Comparison of ENCODE assay signal across 8 mouse cellular contexts in genomic region chr12:99564301-99564910, GRCm38 (mm10). TPM values are rescaled to one million over a fixed set of nuclear protein-coding genes. Genes with fewer than 3 reads are reported as not detected.
A peak's percentile ranks its signal among the peaks of the same experiment; 100 is the strongest.
DNase-seq lines count a peak whose midpoint lies in the region; ATAC-seq and TF ChIP-seq lines count a peak whose summit lies in the region.

No protein-coding gene starts in this region.

- no peak for ATAC-seq in lung, embryonic 16.5 days (ENCODE audit: low read depth)
- no peak for ATAC-seq in hindbrain, embryonic 13.5 days (ENCODE audit: low FRiP score)

- no peak overlapping the region for H3K27ac ChIP-seq in lung, embryonic 16.5 days (ENCODE audit: low read length)
- no peak overlapping the region for H3K27ac ChIP-seq in cortical plate, adult 2 months (ENCODE audit: insufficient read depth, low read length)
- H3K27ac ChIP-seq in hindbrain, embryonic 13.5 days, result no peak overlapping the region
- no peak overlapping the region for H3K27ac ChIP-seq in midbrain, embryonic 10.5 days (replicated peaks)

- no peaks in the 10 kb centered on the region for H3K27me3 ChIP-seq in lung, embryonic 16.5 days (ENCODE audit: control insufficient read depth, insufficient read depth, low read depth, low read length)
- peaks cover 2% of the 10 kb centered on the region; the same call in 1 of the 2 replicates for H3K27me3 ChIP-seq in hindbrain, embryonic 13.5 days
- H3K27me3 ChIP-seq in midbrain, embryonic 10.5 days (ENCODE audit: low read depth, poor library complexity, severe bottlenecking), result peaks cover 12% of the 10 kb centered on the region; the same call in 1 of the 2 replicates

- TF ChIP-seq CTCF in cortical plate, adult 2 months (IDR thresholded peaks at IDR 0.05; ENCODE audit: extremely low read depth, insufficient read depth, low read length), result no peak

- no peak overlapping the region for H3K4me3 ChIP-seq in lung, embryonic 16.5 days (ENCODE audit: low read length)
- H3K4me3 ChIP-seq in cortical plate, adult 2 months (ENCODE audit: insufficient read depth, low read length), result peak overlapping the region; percentile 3; the same call in 1 of the 2 replicates
- H3K4me3 ChIP-seq in hindbrain, embryonic 13.5 days, result peak overlapping the region; percentile 87; the same call in 1 of the 2 replicates
- peak overlapping the region; percentile 90 for H3K4me3 ChIP-seq in midbrain, embryonic 10.5 days

- H3K4me1 ChIP-seq in lung, embryonic 16.5 days (replicated peaks; ENCODE audit: control insufficient read depth, insufficient read depth, low read length), result peaks cover 27% of the 10 kb centered on the region
- peaks cover 3% of the 10 kb centered on the region; the same call in 1 of the 2 replicates for H3K4me1 ChIP-seq in cortical plate, adult 2 months (ENCODE audit: control insufficient read depth, insufficient read depth, low read length)
- H3K4me1 ChIP-seq in hindbrain, embryonic 13.5 days (replicated peaks), result peaks cover 19% of the 10 kb centered on the region
- peaks cover 28% of the 10 kb centered on the region for H3K4me1 ChIP-seq in midbrain, embryonic 10.5 days

- H3K9me3 ChIP-seq in lung, embryonic 16.5 days (ENCODE audit: control insufficient read depth, low read length), result no peaks in the 10 kb centered on the region
- H3K9me3 ChIP-seq in hindbrain, embryonic 13.5 days, result no peaks in the 10 kb centered on the region
- H3K9me3 ChIP-seq in midbrain, embryonic 10.5 days (replicated peaks), result no peaks in the 10 kb centered on the region

- peak overlapping the region; percentile 83 for H3K4me2 ChIP-seq in lung, embryonic 16.5 days (ENCODE audit: low read depth, low read length)
- H3K4me2 ChIP-seq in hindbrain, embryonic 13.5 days, result peak overlapping the region; percentile 69

- TF ChIP-seq POLR2A in cortical plate, adult 2 months (IDR thresholded peaks at IDR 0.05; ENCODE audit: extremely low read depth, insufficient read depth, low read length), result no peak

- H3K9ac ChIP-seq in lung, embryonic 16.5 days (ENCODE audit: low read length), result no peak overlapping the region
- no peak overlapping the region for H3K9ac ChIP-seq in hindbrain, embryonic 13.5 days

- intact Hi-C loops in gastrocnemius, postnatal 14 days (cut with DNase I; ENCODE audit: low total_unique reads), result no loop called here

- 31% methylated on average over 9 of the region's 9 CpGs for WGBS in lung, embryonic 16.5 days
- 34% methylated on average over 9 of the region's 9 CpGs for WGBS in hindbrain, embryonic 13.5 days
- 29% methylated on average over 9 of the region's 9 CpGs for WGBS in midbrain, embryonic 10.5 days

- DNase-seq in lung, postnatal 10 days, result no peak
- DNase-seq in midbrain, embryonic 10.5 days (ENCODE audit: low spot score), result no peak
- no peak for DNase-seq in gastrocnemius, postnatal 14 days
- DNase-seq in frontal cortex, postnatal 25 days (ENCODE audit: low spot score in 2 of 2), result no peak
- DNase-seq in right cerebral cortex, postnatal 25 days, result no peak

- no peaks in the 10 kb centered on the region for H3K36me3 ChIP-seq in lung, embryonic 16.5 days (ENCODE audit: control insufficient read depth, insufficient read depth, low read length)
- H3K36me3 ChIP-seq in hindbrain, embryonic 13.5 days, result no peaks in the 10 kb centered on the region
- no peaks in the 10 kb centered on the region for H3K36me3 ChIP-seq in midbrain, embryonic 10.5 days

RNA-seq across cellular contexts. Expression of gene Foxn3, which starts 1.0 kb away (rescaled TPM):
- polyA plus RNA-seq in lung, embryonic 16.5 days (2015; fragmentation: Nextera tagmentation; extraction: Ambion mirVana), result 60.4 and 60.8 TPM in 2 replicates
- polyA plus RNA-seq in cortical plate, adult 2 months (2012; rRNA removed), result 23.6 and 24.9 TPM in 2 replicates
- 83.6 and 83.7 TPM in 2 replicates for polyA plus RNA-seq in hindbrain, embryonic 13.5 days (2015; fragmentation: Nextera tagmentation; extraction: Ambion mirVana)
- polyA plus RNA-seq in midbrain, embryonic 10.5 days (2016; fragmentation: Nextera tagmentation; extraction: Ambion mirVana), result 51.8 and 63.1 TPM in 2 replicates
- total RNA-seq in gastrocnemius, postnatal 14 days (2021), result 100 to 1,000 TPM; 194 TPM
